Mouse (Mus musculus): ENCODE results near the gene Crtac1.

Crtac1 gene

DNA sequence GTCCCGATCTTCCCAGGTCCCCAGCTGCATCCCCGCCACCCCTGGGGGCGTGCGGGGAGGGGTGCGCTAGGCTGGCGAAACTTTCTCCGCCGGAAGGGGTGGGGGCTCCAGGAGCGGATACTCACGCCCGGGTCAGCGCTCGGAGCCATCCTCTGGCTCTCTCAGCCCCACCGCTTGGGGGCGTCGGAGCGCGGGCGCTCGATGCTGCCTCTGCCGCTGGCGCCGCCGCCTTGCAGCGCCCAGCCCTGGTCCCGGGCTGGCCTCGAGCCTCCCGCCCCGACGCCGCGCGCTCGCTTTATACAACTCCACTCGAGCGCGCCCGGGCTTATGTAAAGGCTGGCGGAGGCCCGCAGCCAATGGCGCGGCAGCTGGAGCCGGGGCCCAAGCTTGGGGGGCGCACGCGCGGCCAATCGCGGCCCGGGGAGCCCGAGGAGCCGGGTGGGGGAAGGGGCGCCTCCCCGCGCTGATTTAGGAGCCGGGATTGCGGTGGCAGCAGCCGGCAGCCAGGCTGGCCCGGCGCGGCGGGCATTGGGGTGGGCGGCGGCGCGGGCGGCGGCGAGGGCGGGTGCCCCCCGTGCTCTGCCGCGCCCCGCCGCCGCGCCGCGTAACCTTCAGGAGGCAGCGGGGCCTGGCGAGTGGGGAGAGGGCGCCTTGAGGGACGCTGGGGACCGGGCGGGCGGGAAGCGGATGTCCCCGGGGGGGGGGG lies at the start of gene Crtac1:
TSS of gene Crtac1 (minus strand) at position 299 of the 706 bp plus-strand sequence.
- DNase-seq (ENCODE audit: extremely low spot score), result peak; percentile 81

- DNase-seq (ENCODE audit: extremely low spot score), result no peak
These were observed 46.7 kb upstream of the Crtac1 start for GRCm38 (mm10) chr19:42478303-42478702.

- DNase-seq (ENCODE audit: extremely low spot score), result no peak
These were observed 46.2 kb upstream of the Crtac1 start for GRCm38 (mm10) chr19:42477769-42478168.

GRCm38 (mm10) chr19:42472831-42473230 lies 41.2 kb upstream of the Crtac1 start:
- DNase-seq (ENCODE audit: extremely low spot score), result peak; percentile 24

DNA sequence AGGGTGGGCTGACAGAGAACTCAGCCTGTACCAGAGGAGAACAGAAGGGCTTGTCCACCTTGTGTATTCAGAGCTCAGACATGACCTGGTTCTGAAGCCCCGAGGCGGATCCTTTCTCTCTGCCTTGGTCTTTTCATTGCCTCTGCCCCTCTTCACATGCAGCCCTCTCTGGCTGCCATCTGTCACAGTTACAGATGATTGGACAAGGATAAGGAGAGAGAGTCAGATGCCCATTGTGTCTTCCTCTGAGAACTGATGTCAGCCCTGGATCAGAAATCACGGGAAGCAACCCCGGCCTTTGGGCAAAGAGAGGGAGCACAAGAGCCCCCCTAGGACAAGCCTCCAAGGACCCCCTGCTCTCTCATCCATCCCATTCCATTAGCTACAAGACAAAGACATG lies 40.0 kb upstream of the Crtac1 start:
- no peak for DNase-seq (ENCODE audit: extremely low spot score)

DNA sequence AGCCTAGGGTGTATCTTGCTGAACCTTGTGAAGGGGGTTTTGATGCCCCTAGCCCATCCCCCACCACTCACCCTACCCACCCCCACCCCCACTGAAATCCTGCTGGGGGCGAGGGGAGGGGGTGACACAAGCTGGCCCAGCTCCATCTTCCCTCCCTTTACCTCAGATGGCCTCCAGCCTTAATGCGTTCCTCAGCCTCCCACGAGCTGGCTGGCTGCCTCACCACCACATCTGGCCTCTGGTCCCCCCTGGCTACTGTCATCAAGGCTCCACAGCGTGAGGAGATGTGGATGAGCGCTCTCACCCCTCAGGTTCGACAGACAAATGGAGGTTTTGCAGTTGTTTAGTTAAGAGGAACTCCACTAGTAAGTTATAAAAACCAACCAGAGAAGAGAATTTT lies 30.3 kb upstream of the Crtac1 start:
- no peak for DNase-seq (ENCODE audit: extremely low spot score)

GRCm38 (mm10) chr19:42461353-42461752 lies 29.8 kb upstream of the Crtac1 start:
- DNase-seq (ENCODE audit: extremely low spot score), result no peak

- DNase-seq (ENCODE audit: extremely low spot score), result no peak
These were observed 27.9 kb upstream of the Crtac1 start for GRCm38 (mm10) chr19:42459512-42459911.

DNA sequence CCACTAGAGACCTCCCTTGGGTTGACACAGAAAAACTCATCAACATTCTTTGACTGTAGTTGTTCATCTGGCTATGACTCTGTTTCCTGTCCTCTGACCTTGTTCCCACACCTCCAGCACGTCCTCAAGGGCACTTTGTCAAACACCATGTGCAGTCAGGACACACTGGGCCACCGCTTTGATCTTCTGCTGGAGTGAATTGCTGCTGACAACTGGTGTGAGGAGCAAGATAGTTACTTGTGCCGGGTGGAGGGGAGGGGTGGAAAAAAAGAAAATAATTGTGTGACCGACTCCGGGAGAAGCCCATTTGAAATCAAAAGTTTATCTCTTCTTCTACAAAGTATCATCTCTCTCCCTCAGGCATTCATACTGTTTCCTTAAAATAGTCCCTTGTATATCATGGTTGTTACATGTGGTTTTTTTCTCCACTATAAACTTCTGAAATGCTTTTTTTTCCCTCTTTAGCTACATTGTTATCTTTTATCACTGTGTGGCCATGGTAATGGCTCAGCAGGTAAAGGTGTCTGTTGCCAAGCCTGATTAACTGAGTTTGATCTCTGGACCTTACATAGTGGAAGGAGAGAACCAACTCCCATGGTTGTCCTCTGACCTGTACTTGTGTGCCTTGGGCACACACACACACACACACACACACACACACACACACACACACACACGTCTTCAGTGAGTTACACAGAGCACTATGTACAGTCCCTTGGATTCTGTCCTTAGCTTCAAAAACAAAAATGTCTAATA lies 23.1 kb upstream of the Crtac1 start:
- no peak for DNase-seq (ENCODE audit: extremely low spot score)

DNA sequence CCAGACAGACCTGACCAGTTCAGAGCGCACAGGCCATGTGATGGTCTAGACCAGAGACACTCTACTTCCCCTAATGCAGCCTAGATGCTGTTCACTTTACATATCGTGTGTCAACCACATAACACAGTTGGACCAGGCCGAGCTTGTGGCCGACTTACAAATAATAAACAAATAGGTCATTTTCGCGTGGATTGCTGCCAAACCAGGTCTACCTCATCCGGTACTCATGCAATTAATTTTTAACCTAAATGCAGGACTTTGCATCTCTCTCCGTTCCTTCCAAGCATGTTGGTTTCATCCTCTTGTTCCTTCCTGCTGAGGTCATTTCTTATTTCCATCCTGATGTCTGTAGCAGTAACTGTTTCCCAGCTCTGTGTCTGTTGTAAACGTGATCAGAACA lies 22.4 kb upstream of the Crtac1 start:
- no peak for DNase-seq (ENCODE audit: extremely low spot score)

DNA sequence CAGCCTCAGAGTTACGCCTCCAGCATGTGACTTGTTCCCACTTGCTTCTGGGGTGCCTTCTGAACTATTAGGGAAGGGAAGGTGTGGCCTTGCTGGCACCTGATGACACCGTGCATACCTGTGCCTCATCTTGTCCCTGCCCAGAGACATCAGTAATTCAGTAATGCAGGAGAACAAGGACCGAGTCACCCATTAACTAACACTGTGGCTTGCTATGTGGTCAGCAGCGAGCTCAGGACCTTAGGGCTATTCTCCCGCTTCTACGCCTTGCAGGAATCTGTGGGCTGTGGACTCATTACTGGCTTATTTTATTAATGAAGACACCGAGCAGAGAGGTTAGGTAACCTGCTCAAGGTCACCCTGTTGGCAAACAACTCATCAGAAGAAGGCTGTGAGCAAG lies 21.0 kb upstream of the Crtac1 start:
- no peak for DNase-seq (ENCODE audit: extremely low spot score)

DNA sequence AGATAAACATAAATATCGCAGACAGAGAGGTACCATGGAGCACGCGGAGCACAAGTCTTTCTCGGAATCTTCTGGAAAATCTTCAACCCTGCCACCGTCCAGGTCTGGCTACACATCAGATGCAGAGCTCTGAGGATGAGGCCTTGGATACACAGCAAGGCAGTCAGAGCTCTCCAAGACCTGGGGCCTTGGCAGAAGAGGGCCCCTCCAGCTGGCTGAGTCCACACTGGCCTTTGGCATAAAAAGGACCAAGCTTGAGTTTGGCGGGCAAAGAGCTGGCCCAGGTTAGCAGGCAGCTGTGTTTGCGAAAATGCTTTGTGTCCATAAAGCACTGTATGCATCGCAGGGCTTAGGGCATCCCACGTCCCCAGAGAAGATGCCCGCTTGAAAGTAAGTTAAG lies 17.0 kb upstream of the Crtac1 start:
- DNase-seq (ENCODE audit: extremely low spot score), result no peak

DNA sequence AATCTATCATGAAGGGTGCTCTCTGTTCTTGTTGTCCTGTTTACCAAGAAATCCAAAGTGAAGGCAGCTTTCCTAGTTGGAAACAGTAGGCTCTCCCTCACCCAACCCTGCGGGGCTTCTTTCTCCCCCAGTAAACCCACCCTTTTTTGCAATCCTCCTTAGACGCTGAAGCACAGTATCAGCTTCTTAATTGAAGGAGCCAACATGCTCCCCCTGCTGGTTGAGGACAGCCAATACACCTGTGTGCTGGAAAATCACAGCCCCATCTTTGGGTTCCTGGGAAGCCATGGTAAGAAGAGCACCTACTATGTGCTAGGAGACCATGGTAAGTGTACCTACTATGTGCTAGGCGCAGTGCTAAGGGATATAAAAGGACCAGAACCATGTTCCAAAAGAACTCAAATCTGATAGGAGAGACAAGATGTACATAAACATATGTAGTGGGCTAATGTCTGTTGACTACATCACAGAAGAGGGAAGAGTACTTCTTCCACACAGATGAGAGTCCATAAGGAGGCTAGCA lies 12.4 kb upstream of the Crtac1 start:
- DNase-seq (ENCODE audit: extremely low spot score), result peak; percentile 45

GRCm38 (mm10) chr19:42443266-42443665 lies 11.7 kb upstream of the Crtac1 start:
- no peak for DNase-seq (ENCODE audit: extremely low spot score)

GRCm38 (mm10) chr19:42442246-42443197 lies 10.9 kb upstream of the Crtac1 start:
- no peak for DNase-seq (ENCODE audit: extremely low spot score)

GRCm38 (mm10) chr19:42440089-42440488 lies 8.5 kb upstream of the Crtac1 start:
- DNase-seq (ENCODE audit: extremely low spot score), result no peak

GRCm38 (mm10) chr19:42439353-42439752 lies 7.8 kb upstream of the Crtac1 start:
- no peak for DNase-seq (ENCODE audit: extremely low spot score)

DNA sequence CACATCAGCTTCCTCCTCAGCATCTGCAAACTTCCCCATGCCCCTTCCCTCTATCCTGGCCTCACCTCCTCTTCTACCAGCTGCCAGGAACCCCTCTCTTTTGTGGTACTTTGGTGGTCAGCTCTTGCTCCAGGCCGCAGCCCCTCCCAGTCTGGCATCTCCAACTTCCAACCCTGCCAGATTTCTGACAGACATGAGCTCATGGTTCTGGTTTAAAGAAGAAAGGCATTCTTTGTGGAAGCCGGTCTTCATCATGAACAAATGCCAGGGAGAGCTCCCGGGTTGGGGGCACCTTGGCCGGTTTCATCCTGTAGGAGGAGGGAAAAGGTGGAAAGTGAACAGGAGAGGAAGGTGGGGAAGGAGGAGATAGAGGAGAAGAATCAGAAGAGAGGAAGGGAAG lies 4.0 kb upstream of the Crtac1 start:
- DNase-seq (ENCODE audit: extremely low spot score), result no peak

GRCm38 (mm10) chr19:42432761-42433160 lies 1.2 kb upstream of the Crtac1 start:
- DNase-seq (ENCODE audit: extremely low spot score), result no peak

DNA sequence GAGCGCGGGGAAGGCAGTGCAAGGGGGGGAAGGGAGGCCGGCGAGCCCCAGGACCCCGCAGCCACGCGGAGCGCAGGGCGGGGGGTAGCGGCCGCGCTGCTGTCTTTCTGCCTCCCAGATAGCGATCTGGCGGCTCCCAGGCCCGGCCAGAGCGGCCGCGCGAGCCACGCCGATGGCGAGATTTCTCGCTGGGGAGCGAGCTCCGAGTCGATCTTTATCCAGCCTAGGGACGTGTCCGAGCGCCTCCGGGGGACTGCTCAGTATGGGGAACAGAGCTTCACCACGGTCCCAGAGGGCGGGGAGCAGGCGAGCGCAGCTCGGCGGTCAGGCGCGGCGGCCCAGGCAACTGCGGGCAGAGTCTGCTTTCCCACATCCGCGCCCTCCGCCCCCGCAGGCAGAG lies 608 bp upstream of the Crtac1 start:
- DNase-seq (ENCODE audit: extremely low spot score), result peak; percentile 70

DNA sequence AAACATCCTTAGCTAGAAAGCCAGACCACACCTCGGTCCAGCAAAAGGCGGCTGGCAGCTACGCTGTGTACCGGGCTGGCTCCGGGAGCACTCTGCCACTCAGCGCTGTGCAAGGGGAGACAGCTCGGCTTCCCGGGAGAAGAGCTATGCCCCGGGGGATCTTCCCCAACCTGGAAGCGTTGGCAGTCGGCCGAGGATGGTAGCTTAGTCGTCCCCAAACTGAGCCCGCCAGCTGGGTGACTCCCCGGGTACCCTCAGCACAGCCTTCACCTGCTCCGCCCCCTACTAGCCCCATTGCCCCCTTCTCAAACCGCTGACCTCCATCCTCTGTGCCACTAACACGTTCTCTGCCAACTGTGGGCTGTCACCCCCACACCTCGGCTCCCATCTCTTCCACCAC lies 602 bp downstream of the Crtac1 start:
- no peak for DNase-seq (ENCODE audit: extremely low spot score)

DNA sequence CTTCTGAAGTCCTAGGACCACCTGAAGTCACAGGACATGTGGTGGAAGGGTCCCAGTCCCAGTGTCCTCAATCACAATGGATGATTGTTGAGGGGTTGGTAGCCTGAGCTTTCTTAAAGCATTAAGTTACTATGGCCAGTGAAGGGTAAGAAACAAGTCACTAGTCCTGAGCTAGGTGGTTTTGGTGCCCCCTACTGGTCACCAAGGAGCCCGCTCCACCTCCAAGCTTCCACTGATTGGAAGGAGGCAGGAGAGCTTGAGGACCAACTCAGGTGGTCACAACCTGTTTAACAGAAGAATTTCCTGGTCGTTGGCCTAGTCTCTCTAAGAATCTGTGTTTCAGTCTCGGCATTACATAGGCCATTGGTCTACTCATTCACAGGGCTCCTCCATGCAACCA lies 2.2 kb downstream of the Crtac1 start:
- DNase-seq (ENCODE audit: extremely low spot score), result peak; percentile 48

Measured in embryo, embryonic 9.5 days (tissue).